Mouse (Mus musculus): ENCODE results near the gene A3galt2.
A peak's percentile ranks its signal among the peaks of the same experiment; 100 is the strongest.

A3galt2 gene

GRCm38 (mm10) chr4:128728431-128728851 lies 26.7 kb upstream of the A3galt2 start:
- DNase-seq (ENCODE audit: low spot score), result peak; percentile 60

DNA sequence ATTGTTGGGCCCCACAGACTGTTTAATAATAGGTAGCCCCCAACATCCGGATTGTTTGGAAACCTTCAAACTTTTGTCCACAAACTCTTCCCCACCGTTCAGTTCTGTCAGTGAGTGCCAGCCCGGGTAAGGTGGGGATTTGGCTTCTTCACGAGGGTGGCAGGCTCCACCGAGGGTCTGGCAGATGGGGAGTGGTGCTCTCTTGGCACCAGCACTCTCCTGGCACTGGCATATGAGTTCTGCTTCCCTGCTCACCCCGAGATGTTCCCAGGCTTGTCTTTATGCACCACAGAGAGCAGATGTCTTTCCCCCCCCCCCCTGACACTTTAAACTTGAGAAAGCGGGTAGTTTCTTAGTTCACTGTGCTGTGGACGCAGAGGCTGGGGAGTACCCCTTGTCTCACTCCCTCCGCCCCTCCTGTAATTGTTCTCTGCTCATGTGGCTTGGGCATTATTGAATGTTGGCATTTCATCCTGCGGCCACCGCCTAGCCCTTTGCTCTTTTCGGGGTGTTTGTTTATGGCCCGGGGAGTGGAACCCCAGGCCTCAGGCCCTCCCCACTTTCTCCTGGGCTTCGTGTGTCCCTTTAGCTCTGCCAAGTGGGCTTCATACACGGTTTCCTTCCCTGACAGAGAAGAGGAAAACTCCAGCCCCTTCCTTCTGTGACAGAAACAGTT lies 26.0 kb upstream of the A3galt2 start:
- no peak for DNase-seq (ENCODE audit: low spot score)

- DNase-seq (ENCODE audit: low spot score), result no peak
Measured at GRCm38 (mm10) chr4:128729709-128730037, 25.5 kb upstream of the A3galt2 start.

DNA sequence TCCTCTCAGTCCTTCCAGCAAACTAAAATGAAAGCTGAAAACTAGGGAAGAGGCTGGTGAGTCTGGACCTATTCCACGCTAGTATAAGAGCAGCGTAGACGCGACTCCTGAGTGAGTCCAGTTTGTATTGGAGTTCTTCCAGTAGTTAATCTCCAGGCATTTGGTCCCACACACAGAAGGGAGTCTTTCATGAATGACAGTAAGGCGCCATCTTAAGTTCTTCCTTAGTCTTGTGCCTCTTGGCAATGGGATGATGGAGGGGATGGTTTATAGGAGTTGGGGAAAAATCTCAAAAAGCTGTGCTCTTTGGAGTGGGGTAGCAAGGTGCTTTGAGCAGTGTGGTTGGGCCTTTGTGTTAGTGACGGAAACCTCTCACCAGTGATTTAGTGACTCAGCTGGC lies 24.9 kb upstream of the A3galt2 start:
- DNase-seq (ENCODE audit: low spot score), result no peak

- DNase-seq (ENCODE audit: low spot score), result no peak
Measured at GRCm38 (mm10) chr4:128732794-128733193, 22.4 kb upstream of the A3galt2 start.

DNA sequence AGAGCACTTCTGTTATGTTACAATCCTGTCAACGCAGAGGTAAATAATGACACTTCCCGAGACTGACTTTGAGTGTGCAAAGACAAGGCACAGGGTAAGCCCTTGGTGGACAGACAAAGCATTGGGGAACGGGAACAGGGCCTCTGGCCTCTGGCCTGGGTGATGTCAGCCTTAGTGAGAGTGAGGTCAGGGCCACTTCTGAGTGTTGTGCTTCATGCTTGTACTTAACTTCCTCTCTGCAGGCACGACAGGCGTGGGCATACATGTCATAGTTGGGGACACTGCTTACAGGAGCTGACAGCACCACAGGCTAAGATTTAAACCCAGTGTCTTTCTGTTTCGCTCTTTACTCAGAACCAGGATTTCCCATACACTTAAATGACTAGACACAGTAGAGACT lies 21.7 kb upstream of the A3galt2 start:
- no peak for DNase-seq (ENCODE audit: low spot score)

- DNase-seq (ENCODE audit: low spot score), result peak; percentile 80
Measured at GRCm38 (mm10) chr4:128734217-128734616, 20.9 kb upstream of the A3galt2 start.

- no peak for DNase-seq (ENCODE audit: low spot score)
Measured at GRCm38 (mm10) chr4:128734721-128735671, 20.2 kb upstream of the A3galt2 start.

- DNase-seq (ENCODE audit: low spot score), result no peak
Measured at GRCm38 (mm10) chr4:128737137-128737589, 18.0 kb upstream of the A3galt2 start.

DNA sequence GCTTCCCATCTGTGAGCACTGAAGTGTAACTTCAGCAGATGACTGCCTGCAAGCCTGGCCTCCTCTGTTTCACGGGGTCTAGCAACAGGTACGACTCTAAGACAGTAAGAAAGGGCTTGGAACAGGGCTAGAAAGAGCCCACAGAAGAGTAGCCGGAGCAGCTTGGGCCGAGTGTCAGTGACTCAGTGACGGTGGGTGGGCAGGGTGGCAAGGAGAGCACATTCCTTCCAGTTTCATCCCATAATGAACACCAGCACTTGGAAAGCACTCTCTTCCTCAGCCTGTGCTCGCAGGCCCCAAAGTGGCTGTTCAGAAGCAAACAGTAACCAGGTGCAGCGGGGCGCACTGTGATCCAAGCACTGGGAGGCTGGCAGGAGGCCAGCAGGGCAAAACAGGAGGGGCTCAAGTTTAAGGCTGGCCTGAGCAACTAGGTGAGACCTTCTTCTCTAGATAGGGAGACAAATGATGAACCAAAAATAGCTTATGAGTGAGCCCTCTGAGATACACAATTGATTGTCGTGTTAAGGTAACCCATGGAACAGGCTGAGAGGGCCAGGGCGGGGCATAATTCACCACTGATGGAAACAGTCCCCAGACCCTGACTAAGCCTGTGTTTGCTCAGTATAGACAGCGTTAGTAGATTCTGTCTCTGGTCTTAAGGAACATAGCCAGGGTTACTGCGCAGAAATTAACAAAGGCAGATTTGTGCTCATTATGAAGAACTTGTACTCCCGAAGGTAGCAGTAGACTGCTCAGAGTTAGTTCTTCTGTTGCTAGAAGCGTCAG lies 17.1 kb upstream of the A3galt2 start:
- DNase-seq (ENCODE audit: low spot score), result no peak

DNA sequence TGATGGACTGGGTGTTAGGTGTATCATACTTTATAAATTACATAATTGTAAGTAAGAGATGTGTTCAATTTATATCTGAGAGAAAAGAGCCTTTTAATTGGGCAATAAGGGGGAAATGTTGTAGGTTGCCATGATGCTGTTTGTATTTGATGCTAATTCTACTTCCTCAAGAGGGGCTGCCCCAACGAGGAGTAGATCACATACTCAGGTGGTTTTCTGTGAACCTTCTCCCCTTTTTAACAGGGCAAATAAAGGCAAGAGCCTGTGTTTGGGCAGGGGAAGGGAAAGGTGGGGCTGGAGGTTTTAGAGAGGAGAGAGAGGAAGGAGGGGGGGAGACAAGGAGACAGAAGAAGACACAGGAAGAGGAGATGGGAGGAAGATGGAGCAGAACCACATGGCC lies 14.3 kb upstream of the A3galt2 start:
- no peak for DNase-seq (ENCODE audit: low spot score)

DNA sequence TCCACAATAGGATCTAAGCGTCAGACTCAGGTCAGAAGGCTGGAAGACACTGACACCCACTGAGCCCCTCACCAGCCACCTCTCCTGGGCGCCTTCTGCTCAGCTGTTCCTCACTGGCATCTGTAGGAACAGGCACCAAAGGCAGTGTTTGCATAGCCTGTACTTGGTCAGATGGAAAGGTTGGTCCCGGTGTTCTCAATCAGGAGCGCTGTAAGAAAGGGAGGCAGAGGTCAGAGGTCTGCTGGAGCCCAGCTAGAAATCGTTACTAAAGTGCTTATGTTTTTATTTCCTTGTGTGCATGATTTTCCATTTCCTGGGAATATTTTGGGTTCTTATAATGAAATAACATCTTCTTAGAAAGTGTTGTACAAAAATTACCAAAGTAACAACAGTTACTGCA lies 13.3 kb upstream of the A3galt2 start:
- no peak for DNase-seq (ENCODE audit: low spot score)

DNA sequence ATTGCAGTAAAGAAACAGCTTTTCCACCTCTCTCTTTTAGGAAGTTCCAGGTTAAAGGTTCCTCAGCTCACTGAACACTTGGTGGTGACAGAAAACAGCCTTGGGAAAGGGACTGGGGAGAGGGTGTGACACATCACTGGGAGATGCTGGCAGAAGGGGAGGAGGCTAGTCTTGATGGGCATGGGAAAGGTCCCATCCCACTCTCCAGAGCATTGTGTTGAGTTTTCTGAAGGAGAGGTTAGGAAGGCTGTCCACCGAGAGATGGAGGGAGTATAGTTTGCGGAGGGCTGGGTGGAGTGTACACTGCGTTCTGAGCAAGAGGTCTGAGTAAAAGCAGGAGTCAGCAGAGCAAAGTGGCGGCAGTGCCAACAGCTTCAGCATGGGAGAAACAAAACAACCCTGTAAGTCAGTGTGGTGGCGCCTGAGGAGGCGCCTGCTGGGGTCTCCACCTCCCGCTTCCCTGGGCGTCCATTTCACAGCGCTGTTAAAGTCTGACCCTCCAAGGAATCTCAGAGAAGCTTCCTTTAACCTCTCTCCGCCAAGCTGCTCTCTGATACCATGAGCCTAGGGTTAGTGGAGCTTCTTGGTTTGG lies 12.7 kb upstream of the A3galt2 start:
- DNase-seq (ENCODE audit: low spot score), result peak; percentile 29

GRCm38 (mm10) chr4:128743031-128743626 lies 12.0 kb upstream of the A3galt2 start:
- no peak for DNase-seq (ENCODE audit: low spot score)

- no peak for DNase-seq (ENCODE audit: low spot score)
Measured at GRCm38 (mm10) chr4:128745160-128745559, 10.0 kb upstream of the A3galt2 start.

- peak; percentile 50 for DNase-seq (ENCODE audit: low spot score)
Measured at GRCm38 (mm10) chr4:128747614-128748270, 7.4 kb upstream of the A3galt2 start.

GRCm38 (mm10) chr4:128748309-128748708 lies 6.9 kb upstream of the A3galt2 start:
- no peak for DNase-seq (ENCODE audit: low spot score)

GRCm38 (mm10) chr4:128751006-128751405 lies 4.2 kb upstream of the A3galt2 start:
- peak; percentile 54 for DNase-seq (ENCODE audit: low spot score)

- DNase-seq (ENCODE audit: low spot score), result no peak
Measured at GRCm38 (mm10) chr4:128752031-128752757, 3.0 kb upstream of the A3galt2 start.

DNA sequence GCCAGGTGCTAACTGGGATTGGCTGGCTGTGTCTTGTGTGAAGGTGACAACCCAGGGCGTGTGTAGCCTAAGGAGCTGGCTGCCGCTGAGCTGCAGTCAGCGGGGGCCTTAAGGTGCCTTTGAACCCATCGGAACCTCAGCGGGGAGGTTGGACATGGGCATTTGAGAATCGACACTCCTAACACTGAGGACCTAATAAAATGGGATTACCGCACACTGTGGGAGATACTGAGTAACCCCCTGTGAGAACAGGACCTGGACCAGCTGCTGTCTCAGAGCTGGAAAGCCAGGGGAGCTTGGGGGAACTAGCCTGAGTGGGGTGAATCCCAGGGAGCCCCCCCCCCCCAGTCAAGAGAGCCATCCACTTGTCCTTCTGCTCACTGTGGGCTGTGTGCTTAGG lies 1.6 kb upstream of the A3galt2 start:
- no peak for DNase-seq (ENCODE audit: low spot score)
